Mouse (Mus musculus): ENCODE measurements around the gene Scaf1. TPM values are rescaled to one million over a fixed set of nuclear protein-coding genes. Genes with fewer than 3 reads are reported as not detected.

Gene Scaf1
- polyA plus RNA-seq, 1 experiment from 2014 or later, result 42.5 TPM

GRCm38 (mm10) chr7:44975117-44975419 is 41.1 kb downstream of the Scaf1 start:
- no peak overlapping the region for H3K4me3 ChIP-seq (ENCODE audit: low read depth, low read length)
- no peaks in the 10 kb centered on the region for H3K9me3 ChIP-seq (replicated peaks; ENCODE audit: control insufficient read depth, low read length)
- peaks cover 37% of the 10 kb centered on the region for H3K36me3 ChIP-seq (ENCODE audit: control insufficient read depth, insufficient read depth, low read length)
- H3K9ac ChIP-seq (ENCODE audit: low read depth, low read length), result no peak overlapping the region
- WGBS (ENCODE audit: insufficient replicate concordance), result 27% methylated on average over 6 of the region's 6 CpGs
- no peak overlapping the region for H3K27ac ChIP-seq (ENCODE audit: low read depth, low read length)
- no peak for ATAC-seq (replicated peaks; ENCODE audit: insufficient number of reproducible peaks, low FRiP score, low TSS enrichment)
- peaks cover 9% of the 10 kb centered on the region; the same call in 1 of the 2 replicates for H3K4me1 ChIP-seq (ENCODE audit: control insufficient read depth, insufficient read depth, low read length)
- peak overlapping the region; percentile 64 for H3K4me2 ChIP-seq
- H3K27me3 ChIP-seq (ENCODE audit: control insufficient read depth, insufficient read depth, low read length), result no peaks in the 10 kb centered on the region

DNA sequence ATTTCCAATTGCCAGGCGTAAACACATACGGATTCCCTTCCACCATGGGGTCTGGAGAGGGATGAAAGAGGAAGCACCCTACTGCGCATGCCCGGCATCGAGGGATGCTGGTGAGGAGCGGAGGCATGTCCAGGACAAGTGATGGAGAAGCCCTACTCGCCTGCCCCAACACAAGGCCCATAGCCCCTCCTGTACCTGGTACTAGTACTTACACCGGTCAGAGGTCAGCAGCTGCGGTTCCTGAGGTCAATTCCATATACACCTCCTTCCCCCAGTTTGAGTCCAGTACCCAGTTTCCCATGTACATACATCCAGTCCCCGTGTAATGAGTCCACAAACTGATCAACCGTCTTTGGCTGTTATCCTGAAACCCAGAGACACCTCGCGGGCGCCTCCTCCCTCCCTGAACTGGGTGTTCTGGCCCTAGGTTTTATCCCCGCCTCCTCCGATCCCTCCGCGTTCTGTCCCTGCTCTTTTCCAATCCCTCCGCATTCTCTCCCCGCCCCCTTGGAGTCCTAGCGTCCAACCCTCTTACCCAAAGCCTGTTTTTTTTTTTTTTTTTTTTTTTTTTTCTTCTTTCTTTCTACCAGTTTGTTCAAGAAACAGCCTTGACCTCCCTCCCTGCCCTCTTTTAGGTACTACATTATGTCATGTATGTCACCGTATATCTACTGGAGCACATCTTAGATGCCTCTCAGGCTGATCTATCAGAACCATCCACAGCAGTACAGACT is 41.6 kb downstream of the Scaf1 start, which contains the start of gene Cpt1c:
Gene Cpt1c, minus strand, starts transcription at position 469 of the 734 bp plus-strand sequence.
- Histone ChIP-seq H3K27ac (ENCODE audit: low read depth, low read length) (peak within 1 kb of the TSS; percentile 8; the same call in 1 of the 2 replicates), H3K36me3 (ENCODE audit: control insufficient read depth, insufficient read depth, low read length) (peaks cover 32% of the 10 kb centered on the region), H3K4me1 (ENCODE audit: control insufficient read depth, insufficient read depth, low read length) (peaks cover 9% of the 10 kb centered on the region; the same call in 1 of the 2 replicates), H3K9ac (ENCODE audit: low read depth, low read length) (peak within 1 kb of the TSS; percentile 23), H3K27me3 (ENCODE audit: control insufficient read depth, insufficient read depth, low read length) (no peaks in the 10 kb centered on the region), H3K4me2 (peak within 1 kb of the TSS; percentile 64), H3K9me3 (replicated peaks; ENCODE audit: control insufficient read depth, low read length) (no peaks in the 10 kb centered on the region), H3K4me3 (ENCODE audit: low read depth, low read length) (peak within 1 kb of the TSS; percentile 35)
- no peak for ATAC-seq (replicated peaks; ENCODE audit: insufficient number of reproducible peaks, low FRiP score, low TSS enrichment)
- 4% methylated on average over 22 of the region's 22 CpGs for WGBS (ENCODE audit: insufficient replicate concordance)

GRCm38 (mm10) chr7:44973415-44974130 is 42.6 kb downstream of the Scaf1 start:
- no peak for ATAC-seq (replicated peaks; ENCODE audit: insufficient number of reproducible peaks, low FRiP score, low TSS enrichment)
- H3K27ac ChIP-seq (ENCODE audit: low read depth, low read length), result no peak overlapping the region
- H3K36me3 ChIP-seq (ENCODE audit: control insufficient read depth, insufficient read depth, low read length), result peaks cover 23% of the 10 kb centered on the region
- H3K4me3 ChIP-seq (ENCODE audit: low read depth, low read length), result peak overlapping the region; percentile 35
- peaks cover 9% of the 10 kb centered on the region; the same call in 1 of the 2 replicates for H3K4me1 ChIP-seq (ENCODE audit: control insufficient read depth, insufficient read depth, low read length)
- H3K9ac ChIP-seq (ENCODE audit: low read depth, low read length), result peak overlapping the region; percentile 46
- no peaks in the 10 kb centered on the region for H3K9me3 ChIP-seq (replicated peaks; ENCODE audit: control insufficient read depth, low read length)
- WGBS (ENCODE audit: insufficient replicate concordance), result 39% methylated on average over 14 of the region's 14 CpGs
- peak overlapping the region; percentile 64 for H3K4me2 ChIP-seq
- H3K27me3 ChIP-seq (ENCODE audit: control insufficient read depth, insufficient read depth, low read length), result no peaks in the 10 kb centered on the region

DNA sequence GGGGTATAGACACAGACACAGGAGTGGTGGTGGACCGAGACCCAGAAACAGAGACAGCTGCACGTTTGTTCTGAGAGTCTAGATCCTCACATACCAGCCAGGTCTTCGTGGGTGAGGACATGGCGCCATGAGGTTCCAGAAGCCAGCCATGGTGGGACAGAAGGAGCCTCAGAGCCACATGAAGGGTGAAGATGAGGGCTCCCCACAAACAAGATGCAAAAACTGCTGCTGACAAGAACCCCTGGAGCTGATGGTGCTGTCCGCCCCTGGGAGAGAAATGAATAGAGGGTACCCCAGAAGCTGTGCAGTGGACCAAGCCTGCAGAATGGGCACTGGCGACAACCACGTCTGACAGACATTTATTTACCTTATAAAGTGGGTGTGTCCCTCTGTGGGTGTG is 45.0 kb downstream of the Scaf1 start:
- whole genome bisulfite sequencing (ENCODE audit: insufficient replicate concordance), result 72% methylated on average over 7 of the region's 7 CpGs
- no peak overlapping the region for H3K27ac ChIP-seq (ENCODE audit: low read depth, low read length)
- no peak overlapping the region; the same call in 1 of the 2 replicates for H3K9ac ChIP-seq (ENCODE audit: low read depth, low read length)
- H3K4me3 ChIP-seq (ENCODE audit: low read depth, low read length), result peak overlapping the region; percentile 59
- peak overlapping the region; percentile 65 for H3K4me2 ChIP-seq
- peaks cover 9% of the 10 kb centered on the region; the same call in 1 of the 2 replicates for H3K4me1 ChIP-seq (ENCODE audit: control insufficient read depth, insufficient read depth, low read length)
- H3K9me3 ChIP-seq (replicated peaks; ENCODE audit: control insufficient read depth, low read length), result no peaks in the 10 kb centered on the region
- no peaks in the 10 kb centered on the region for H3K27me3 ChIP-seq (ENCODE audit: control insufficient read depth, insufficient read depth, low read length)
- no peaks in the 10 kb centered on the region for H3K36me3 ChIP-seq (ENCODE audit: control insufficient read depth, insufficient read depth, low read length)
- no peak for ATAC-seq (replicated peaks; ENCODE audit: insufficient number of reproducible peaks, low FRiP score, low TSS enrichment)

- Histone ChIP-seq H3K4me2 (peak overlapping the region; percentile 65), H3K4me1 (ENCODE audit: control insufficient read depth, insufficient read depth, low read length) (peaks cover 9% of the 10 kb centered on the region; the same call in 1 of the 2 replicates), H3K27me3 (ENCODE audit: control insufficient read depth, insufficient read depth, low read length) (no peaks in the 10 kb centered on the region), H3K27ac (ENCODE audit: low read depth, low read length) (peak overlapping the region; percentile 79; the same call in 1 of the 2 replicates), H3K9me3 (replicated peaks; ENCODE audit: control insufficient read depth, low read length) (no peaks in the 10 kb centered on the region), H3K4me3 (ENCODE audit: low read depth, low read length) (peak overlapping the region; percentile 59), H3K36me3 (ENCODE audit: control insufficient read depth, insufficient read depth, low read length) (no peaks in the 10 kb centered on the region; the same call in 1 of the 2 replicates), H3K9ac (ENCODE audit: low read depth, low read length) (peak overlapping the region; percentile 71)
- under 1% methylated on average over 36 of the region's 36 CpGs for WGBS (ENCODE audit: insufficient replicate concordance)
- peak; percentile 93 for ATAC-seq (replicated peaks; ENCODE audit: insufficient number of reproducible peaks, low FRiP score, low TSS enrichment)
These were observed 45.9 kb downstream of the Scaf1 start for GRCm38 (mm10) chr7:44970231-44970691.

DNA sequence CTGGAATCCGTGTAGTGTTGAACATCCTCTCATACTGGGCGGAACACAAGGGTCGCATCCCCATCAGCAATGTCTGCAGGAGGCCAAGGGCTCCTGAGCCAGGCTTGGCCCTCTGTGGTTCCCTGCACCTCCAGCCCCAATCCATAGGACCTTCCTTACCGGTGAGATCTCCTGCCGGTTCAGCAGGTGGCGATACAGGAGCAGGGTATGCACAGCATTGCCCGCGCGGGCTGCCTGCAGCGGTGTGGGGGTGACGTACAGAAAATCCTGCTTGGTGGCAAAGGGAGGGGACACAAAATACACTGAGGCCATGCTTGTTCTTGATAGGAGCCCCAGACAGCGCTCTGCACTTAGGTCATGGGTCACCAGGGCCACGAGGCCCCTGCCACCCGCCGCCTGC is 49.5 kb downstream of the Scaf1 start:
- Histone ChIP-seq H3K36me3 (ENCODE audit: control insufficient read depth, insufficient read depth, low read length) (peaks cover 4% of the 10 kb centered on the region; the same call in 1 of the 2 replicates), H3K27me3 (ENCODE audit: control insufficient read depth, insufficient read depth, low read length) (no peaks in the 10 kb centered on the region)

DNA sequence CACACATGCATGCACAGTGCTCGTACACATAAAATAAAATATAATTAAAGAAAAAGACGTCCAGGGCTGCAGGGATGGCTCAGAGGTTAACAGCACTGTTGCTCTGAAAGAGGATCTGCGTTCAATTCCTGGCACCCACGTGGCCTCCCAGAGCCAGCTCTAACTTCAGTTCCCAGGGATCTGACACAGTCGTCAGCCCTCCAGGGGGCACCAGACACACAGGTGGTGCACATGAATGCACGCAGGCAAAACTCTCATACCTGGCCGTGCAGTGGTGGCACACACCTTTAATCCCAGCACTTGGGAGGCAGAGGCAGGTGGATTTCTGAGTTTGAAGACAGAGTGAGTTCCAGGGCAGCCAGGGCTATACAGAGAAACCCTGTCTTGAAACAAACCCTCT is 50.2 kb downstream of the Scaf1 start:
- Histone ChIP-seq H3K4me3 (ENCODE audit: low read depth, low read length) (no peak overlapping the region), H3K36me3 (ENCODE audit: control insufficient read depth, insufficient read depth, low read length) (peaks cover 7% of the 10 kb centered on the region), H3K4me2 (no peak overlapping the region), H3K27me3 (ENCODE audit: control insufficient read depth, insufficient read depth, low read length) (no peaks in the 10 kb centered on the region), H3K9ac (ENCODE audit: low read depth, low read length) (no peak overlapping the region), H3K27ac (ENCODE audit: low read depth, low read length) (no peak overlapping the region), H3K9me3 (replicated peaks; ENCODE audit: control insufficient read depth, low read length) (no peaks in the 10 kb centered on the region), H3K4me1 (ENCODE audit: control insufficient read depth, insufficient read depth, low read length) (peaks cover 2% of the 10 kb centered on the region; the same call in 1 of the 2 replicates)
- ATAC-seq (replicated peaks; ENCODE audit: insufficient number of reproducible peaks, low FRiP score, low TSS enrichment), result no peak
- WGBS (ENCODE audit: insufficient replicate concordance), result 72% methylated on average over 7 of the region's 7 CpGs

More for the DNA sequence above, 49.5 kb downstream of the Scaf1 start:
- no peak overlapping the region for H3K4me3 ChIP-seq (ENCODE audit: low read depth, low read length)
- H3K27ac ChIP-seq (ENCODE audit: low read depth, low read length), result no peak overlapping the region
- no peaks in the 10 kb centered on the region for H3K9me3 ChIP-seq (replicated peaks; ENCODE audit: control insufficient read depth, low read length)
- peaks cover 4% of the 10 kb centered on the region; the same call in 1 of the 2 replicates for H3K4me1 ChIP-seq (ENCODE audit: control insufficient read depth, insufficient read depth, low read length)
- 53% methylated on average over 15 of the region's 15 CpGs for WGBS (ENCODE audit: insufficient replicate concordance)
- no peak for ATAC-seq (replicated peaks; ENCODE audit: insufficient number of reproducible peaks, low FRiP score, low TSS enrichment)
- no peak overlapping the region for H3K4me2 ChIP-seq
- H3K9ac ChIP-seq (ENCODE audit: low read depth, low read length), result no peak overlapping the region

GRCm38 (mm10) chr7:44964990-44965389 is 51.2 kb downstream of the Scaf1 start:
- Histone ChIP-seq H3K9ac (ENCODE audit: low read depth, low read length) (no peak overlapping the region), H3K27ac (ENCODE audit: low read depth, low read length) (no peak overlapping the region), H3K4me3 (ENCODE audit: low read depth, low read length) (no peak overlapping the region), H3K4me1 (ENCODE audit: control insufficient read depth, insufficient read depth, low read length) (no peaks in the 10 kb centered on the region), H3K9me3 (replicated peaks; ENCODE audit: control insufficient read depth, low read length) (no peaks in the 10 kb centered on the region), H3K36me3 (ENCODE audit: control insufficient read depth, insufficient read depth, low read length) (peaks cover 7% of the 10 kb centered on the region), H3K4me2 (no peak overlapping the region), H3K27me3 (ENCODE audit: control insufficient read depth, insufficient read depth, low read length) (no peaks in the 10 kb centered on the region)
- 89% methylated on average over 13 of the region's 13 CpGs for WGBS (ENCODE audit: insufficient replicate concordance)
- no peak for ATAC-seq (replicated peaks; ENCODE audit: insufficient number of reproducible peaks, low FRiP score, low TSS enrichment)
